Comparison of ENCODE assay signal across 8 mouse cellular contexts in genomic region chr3:159840002-159840816, GRCm38 (mm10). TPM values are rescaled to one million over a fixed set of nuclear protein-coding genes. Genes with fewer than 3 reads are reported as not detected.
DNase-seq lines count a peak whose midpoint lies in the region; ATAC-seq and TF ChIP-seq lines count a peak whose summit lies in the region.

No protein-coding gene starts in this region.

- H3K36me3 ChIP-seq in G1E (replicated peaks), result no peaks in the 10 kb centered on the region
- H3K36me3 ChIP-seq in hindbrain, embryonic 13.5 days, result no peaks in the 10 kb centered on the region
- H3K36me3 ChIP-seq in lung, postnatal 0 days (ENCODE audit: insufficient read depth, low read length), result no peaks in the 10 kb centered on the region

- no peaks in the 10 kb centered on the region for H3K4me1 ChIP-seq in G1E (ENCODE audit: insufficient read depth, low read depth, low read length)
- H3K4me1 ChIP-seq in hindbrain, embryonic 13.5 days (replicated peaks), result peaks cover 15% of the 10 kb centered on the region
- no peaks in the 10 kb centered on the region; the same call in 1 of the 2 replicates for H3K4me1 ChIP-seq in lung, postnatal 0 days (ENCODE audit: insufficient read depth, low read depth, low read length)

- peak overlapping the region; percentile 77 for H3K27ac ChIP-seq in hindbrain, embryonic 13.5 days
- H3K27ac ChIP-seq in lung, postnatal 0 days (ENCODE audit: low read length), result peak overlapping the region; percentile 92

- peaks cover 14% of the 10 kb centered on the region; the same call in 1 of the 2 replicates for H3K27me3 ChIP-seq in G1E (ENCODE audit: insufficient read depth, low read length)
- H3K27me3 ChIP-seq in hindbrain, embryonic 13.5 days, result no peaks in the 10 kb centered on the region
- H3K27me3 ChIP-seq in lung, postnatal 0 days (replicated peaks; ENCODE audit: insufficient read depth, low read length), result no peaks in the 10 kb centered on the region

- no peak for DNase-seq in G1E (ENCODE audit: low spot score)
- DNase-seq in c-Kit-positive CD71-positive TER-119-positive erythroid progenitor cells, embryonic 14.5 days (ENCODE audit: low spot score), result peak; percentile 15
- DNase-seq in frontal cortex, postnatal 36 days (ENCODE audit: low spot score in 2 of 2), result peak; percentile 29 to 45
- peak; percentile 20 to 46 for DNase-seq in layer of hippocampus, postnatal 10 days (ENCODE audit: low spot score in 2 of 2)
- DNase-seq in lung, postnatal 0 days (ENCODE audit: low spot score), result peak; percentile 86
- DNase-seq in ovary, adult 18-20 months (ENCODE audit: low spot score), result peak; percentile 53
- peak; percentile 55 to 60 for DNase-seq in urinary bladder, adult 18-20 months (ENCODE audit: low spot score in 2 of 2)

- no peak for TF ChIP-seq CTCF in G1E (IDR thresholded peaks at IDR 0.05; ENCODE audit: low read depth, low read length)
- TF ChIP-seq CTCF in lung, postnatal 0 days (IDR thresholded peaks at IDR 0.05), result no peak

- H3K4me2 ChIP-seq in hindbrain, embryonic 13.5 days, result peak overlapping the region; percentile 93
- H3K4me2 ChIP-seq in lung, postnatal 0 days (replicated peaks; ENCODE audit: low read depth, low read length), result peak overlapping the region; percentile 80

- TF ChIP-seq EP300 in lung, postnatal 0 days (IDR thresholded peaks at IDR 0.05), result no peak

- WGBS in hindbrain, embryonic 13.5 days, result under 1% methylated on average over 27 of the region's 27 CpGs
- 0% methylated on average over 27 of the region's 27 CpGs for WGBS in lung, postnatal 0 days

- peak overlapping the region; percentile 75 for H3K9ac ChIP-seq in hindbrain, embryonic 13.5 days
- H3K9ac ChIP-seq in lung, postnatal 0 days (replicated peaks; ENCODE audit: low read depth), result peak overlapping the region; percentile 67

- no peaks in the 10 kb centered on the region for H3K9me3 ChIP-seq in G1E (replicated peaks)
- H3K9me3 ChIP-seq in hindbrain, embryonic 13.5 days, result no peaks in the 10 kb centered on the region
- H3K9me3 ChIP-seq in lung, postnatal 0 days (ENCODE audit: low read length), result no peaks in the 10 kb centered on the region

- peak; percentile 28; the same call in 1 of the 2 replicates for ATAC-seq in G1E (ENCODE audit: extremely low read depth, insufficient number of reproducible peaks, low FRiP score, poor library complexity, severe bottlenecking)
- peak; percentile 76 for ATAC-seq in hindbrain, embryonic 13.5 days (ENCODE audit: low FRiP score)
- ATAC-seq in lung, postnatal 0 days, result peak; percentile 80

- peak overlapping the region; percentile 28; the same call in 1 of the 2 replicates for H3K4me3 ChIP-seq in G1E (ENCODE audit: low read depth, low read length)
- peak overlapping the region; percentile 60 for H3K4me3 ChIP-seq in hindbrain, embryonic 13.5 days
- H3K4me3 ChIP-seq in lung, postnatal 0 days (ENCODE audit: low read depth, low read length), result peak overlapping the region; percentile 81

RNA-seq across cellular contexts. Expression of gene Wls, which starts 0.7 kb away (rescaled TPM):
- total RNA-seq in G1E (2014; fragmentation: Nextera tagmentation) (67.9 and 80.9 TPM in 2 replicates), G1E (2017) (81.6 and 82.7 TPM in 2 replicates)
- polyA plus RNA-seq in G1E (2012), result 11.2 and 11.6 TPM in 2 replicates
- polyA plus RNA-seq in hindbrain, embryonic 13.5 days (2015; fragmentation: Nextera tagmentation; extraction: Ambion mirVana), result 94.5 and 110 TPM in 2 replicates
- total RNA-seq in layer of hippocampus, postnatal 10 days (2021), result 10 to 100 TPM; 21.6 to 25.0 TPM
- polyA plus RNA-seq in lung, postnatal 0 days (2015; fragmentation: Nextera tagmentation; extraction: Ambion mirVana), result 172 and 193 TPM in 2 replicates

Comparison
In these comparisons a context has a peak if more than half of its experiments do, and no peak if none do; other contexts are left out.
1. ATAC-seq: peak in every context shown above with its lines; median percentile 80 in lung, postnatal 0 days; 76 in hindbrain, embryonic 13.5 days; 28 in G1E.
2. H3K4me3 ChIP-seq: peak in every context shown above with its lines; median percentile 81 in lung, postnatal 0 days; 60 in hindbrain, embryonic 13.5 days; 28 in G1E.